Mouse (Mus musculus): Measurements from ENCODE around the gene Mbd3.
A peak's percentile ranks its signal among the peaks of the same experiment; 100 is the strongest.
"Not testable (repeated sequence)": the region's sequence is repeated elsewhere in the genome, so short reads cannot be mapped to it uniquely, and the experiment has no call there.

Gene Mbd3

GRCm38 (mm10) chr10:80371411-80371966 is 27.9 kb downstream of the Mbd3 start:
- DNase-seq (ENCODE audit: low read depth, low spot score), result no peak

GRCm38 (mm10) chr10:80369995-80370747 is 29.2 kb downstream of the Mbd3 start:
- DNase-seq (ENCODE audit: low read depth, low spot score), result no peak

GRCm38 (mm10) chr10:80368392-80368791 is 31.0 kb downstream of the Mbd3 start:
- DNase-seq (ENCODE audit: low read depth, low spot score), result no peak

- DNase-seq (ENCODE audit: low read depth, low spot score), result no peak
Measured at GRCm38 (mm10) chr10:80367954-80368353, 31.4 kb downstream of the Mbd3 start.

GRCm38 (mm10) chr10:80365736-80366135 is 33.6 kb downstream of the Mbd3 start:
- DNase-seq (ENCODE audit: low read depth, low spot score), result no peak

GRCm38 (mm10) chr10:80363734-80364133 is 35.6 kb downstream of the Mbd3 start:
- DNase-seq (ENCODE audit: low read depth, low spot score), result no peak

- no peak for DNase-seq (ENCODE audit: low read depth, low spot score)
Measured at GRCm38 (mm10) chr10:80357994-80358639, 41.2 kb downstream of the Mbd3 start.

GRCm38 (mm10) chr10:80357336-80357735 is 42.0 kb downstream of the Mbd3 start:
- no peak for DNase-seq (ENCODE audit: low read depth, low spot score)

GRCm38 (mm10) chr10:80356737-80357136 is 42.6 kb downstream of the Mbd3 start:
- no peak for DNase-seq (ENCODE audit: low read depth, low spot score)

- no peak for DNase-seq (ENCODE audit: low read depth, low spot score)
Measured at GRCm38 (mm10) chr10:80356001-80356682, 43.2 kb downstream of the Mbd3 start, which contains the start of gene Plk5. Gene Plk5, plus strand, starts transcription at chr10:80356459.

GRCm38 (mm10) chr10:80355431-80355830 is 43.9 kb downstream of the Mbd3 start:
- no peak for DNase-seq (ENCODE audit: low read depth, low spot score)

GRCm38 (mm10) chr10:80352727-80353126 is 46.6 kb downstream of the Mbd3 start:
- no peak for DNase-seq (ENCODE audit: low read depth, low spot score)

GRCm38 (mm10) chr10:80351896-80352295 is 47.5 kb downstream of the Mbd3 start:
- no peak for DNase-seq (ENCODE audit: low read depth, low spot score)

GRCm38 (mm10) chr10:80350292-80350691 is 49.1 kb downstream of the Mbd3 start:
- peak; percentile 70 for DNase-seq (ENCODE audit: low read depth, low spot score)

GRCm38 (mm10) chr10:80348981-80349380 is 50.4 kb downstream of the Mbd3 start:
- no peak for DNase-seq (ENCODE audit: low read depth, low spot score)

GRCm38 (mm10) chr10:80348244-80348781 is 51.0 kb downstream of the Mbd3 start, which contains the start of gene Adamtsl5:
Gene Adamtsl5, minus strand, starts transcription at chr10:80348412.
- DNase-seq (ENCODE audit: low read depth, low spot score), result no peak

- DNase-seq (ENCODE audit: low read depth, low spot score), result no peak
Measured at GRCm38 (mm10) chr10:80347514-80347967, 51.8 kb downstream of the Mbd3 start.

GRCm38 (mm10) chr10:80345929-80346328 is 53.4 kb downstream of the Mbd3 start:
- DNase-seq (ENCODE audit: low read depth, low spot score), result not testable (repeated sequence)

GRCm38 (mm10) chr10:80345122-80345521 is 54.2 kb downstream of the Mbd3 start:
- DNase-seq (ENCODE audit: low read depth, low spot score), result no peak

GRCm38 (mm10) chr10:80344131-80344661 is 55.2 kb downstream of the Mbd3 start:
- peak; percentile 85 for DNase-seq (ENCODE audit: low read depth, low spot score)

GRCm38 (mm10) chr10:80343425-80343895 is 55.9 kb downstream of the Mbd3 start:
- DNase-seq (ENCODE audit: low read depth, low spot score), result no peak

All from c-Kit-negative CD71-positive TER-119-positive erythroid progenitor cells, embryonic 14.5 days (primary cell).